Mouse (Mus musculus): ENCODE measurements around the gene Wwox.

DNA sequence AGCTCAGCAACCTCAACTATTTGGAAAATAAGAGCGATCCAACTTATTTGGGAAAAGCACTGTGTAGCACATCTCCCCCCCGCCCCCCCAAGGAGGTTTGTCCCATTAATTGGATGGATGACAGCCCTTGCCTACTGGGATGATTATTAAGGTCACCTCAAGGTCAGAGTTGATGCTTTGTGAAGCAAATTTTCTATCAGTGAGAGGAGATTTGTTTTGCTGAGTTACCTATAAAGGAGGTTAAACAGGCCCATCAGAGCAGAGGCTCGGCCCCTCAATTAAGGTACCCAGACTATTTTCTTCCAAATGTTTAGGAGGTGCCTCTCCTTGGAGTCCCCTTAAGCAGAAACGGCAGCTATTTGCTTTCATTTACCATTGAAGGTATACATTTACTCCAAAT, 247.0 kb downstream of the Wwox start:
- no peak for TF ChIP-seq CTCF (IDR thresholded peaks at IDR 0.05; ENCODE audit: low read depth, low read length)
- no peak for TF ChIP-seq POLR2A (IDR thresholded peaks at IDR 0.05; ENCODE audit: borderline replicate concordance, low read depth, low read length)
